Mouse (Mus musculus): Measurements from ENCODE around the gene BC048507. TPM values are rescaled to one million over a fixed set of nuclear protein-coding genes. Genes with fewer than 3 reads are reported as not detected.

BC048507 gene
- total RNA-seq, 2 experiments from 2014 or later, result not detected

Other genes with a start within 250 kb of the BC048507 start
- gene Gm49345, start 225.6 kb upstream of the BC048507 start, total RNA-seq (2015), result not detected in 2 replicates
- gene Gm49345, start 225.6 kb upstream of the BC048507 start, total RNA-seq (2017), result not detected in 2 replicates
- gene Zfp729a, start 225.5 kb upstream of the BC048507 start, total RNA-seq (2015), result 13.8 and 17.5 TPM in 2 replicates
- gene Zfp729a, start 225.5 kb upstream of the BC048507 start, total RNA-seq (2017), result 7.7 and 21.3 TPM in 2 replicates
- gene Zfp738, start 176.3 kb upstream of the BC048507 start, total RNA-seq (2015), result 16.1 and 19.4 TPM in 2 replicates
- 16.7 and 24.6 TPM in 2 replicates for gene Zfp738, start 176.3 kb upstream of the BC048507 start, total RNA-seq (2017)
- gene Zfp65, start 134.2 kb upstream of the BC048507 start, total RNA-seq (2015), result 11.0 and 17.1 TPM in 2 replicates
- gene Zfp65, start 134.2 kb upstream of the BC048507 start, total RNA-seq (2017), result 14.0 and 15.9 TPM in 2 replicates
- 6.2 and 8.7 TPM in 2 replicates for gene Zfp85, start 108.1 kb upstream of the BC048507 start, total RNA-seq (2015)
- 5.9 and 6.4 TPM in 2 replicates for gene Zfp85, start 108.1 kb upstream of the BC048507 start, total RNA-seq (2017)
- gene Zfp493, start 83.6 kb upstream of the BC048507 start, total RNA-seq (2015), result 1.6 and 2.1 TPM in 2 replicates
- gene Zfp493, start 83.6 kb upstream of the BC048507 start, total RNA-seq (2017), result 0.12 and 0.95 TPM in 2 replicates
- 7.5 and 8.3 TPM in 2 replicates for gene Zfp273, start 49.6 kb upstream of the BC048507 start, total RNA-seq (2015)
- 5.4 and 7.0 TPM in 2 replicates for gene Zfp273, start 49.6 kb upstream of the BC048507 start, total RNA-seq (2017)
- not detected in 2 replicates for gene Gm10037, start 32.2 kb upstream of the BC048507 start, total RNA-seq (2015)
- not detected in 2 replicates for gene Gm10037, start 32.2 kb upstream of the BC048507 start, total RNA-seq (2017)

Measured in megakaryocyte, adult 5-6 weeks (primary cell).